Mouse (Mus musculus): Measurements from ENCODE around the gene Atp5f1.

The Atp5f1 gene

DNA sequence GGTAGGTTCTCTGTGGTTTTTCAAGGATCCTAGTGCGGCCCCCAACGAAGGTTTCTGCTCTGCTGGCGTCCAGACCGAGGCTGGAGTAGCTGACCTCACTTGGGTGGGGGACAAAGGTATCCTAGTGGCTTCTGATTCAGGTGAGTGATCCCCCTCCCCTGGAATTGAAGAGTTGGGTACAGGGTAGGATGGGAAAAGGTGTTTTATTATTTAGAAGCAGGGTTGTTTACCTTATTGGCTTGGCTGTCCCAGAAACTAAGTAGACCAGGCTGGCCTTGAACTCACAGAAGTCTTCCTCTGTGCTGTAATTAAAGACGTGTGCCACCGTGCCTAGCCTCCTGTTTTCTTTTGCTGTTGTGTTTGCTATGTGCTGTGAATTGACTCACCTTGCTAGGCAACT is at the start of gene Atp5f1:
TSS of gene Atp5f1 (minus strand) at position 101 of the 400 bp plus-strand sequence.
- in situ Hi-C loops (cut with MboI; ENCODE audit: low pct_unique_long_range_greater_than_20kb in 1 of 2, low sequenced_read_pairs in 2 of 2, unreplicated experiment in 1 of 2), result loop anchor here in 1 of 2 experiments (25.0 kb wide), 1 partner anchor 1377 kb away; the partner anchor contains the start of gene Rbm15

GRCm38 (mm10) chr3:106003360-106003759 is 43.5 kb upstream of the Atp5f1 start:
- in situ Hi-C loops (cut with MboI; ENCODE audit: low pct_unique_long_range_greater_than_20kb in 1 of 2, low sequenced_read_pairs in 2 of 2, unreplicated experiment in 1 of 2), result loop anchor here in 1 of 2 experiments (10.0 kb wide), 1 partner anchor 61 kb away; no protein-coding TSS in a partner anchor

DNA sequence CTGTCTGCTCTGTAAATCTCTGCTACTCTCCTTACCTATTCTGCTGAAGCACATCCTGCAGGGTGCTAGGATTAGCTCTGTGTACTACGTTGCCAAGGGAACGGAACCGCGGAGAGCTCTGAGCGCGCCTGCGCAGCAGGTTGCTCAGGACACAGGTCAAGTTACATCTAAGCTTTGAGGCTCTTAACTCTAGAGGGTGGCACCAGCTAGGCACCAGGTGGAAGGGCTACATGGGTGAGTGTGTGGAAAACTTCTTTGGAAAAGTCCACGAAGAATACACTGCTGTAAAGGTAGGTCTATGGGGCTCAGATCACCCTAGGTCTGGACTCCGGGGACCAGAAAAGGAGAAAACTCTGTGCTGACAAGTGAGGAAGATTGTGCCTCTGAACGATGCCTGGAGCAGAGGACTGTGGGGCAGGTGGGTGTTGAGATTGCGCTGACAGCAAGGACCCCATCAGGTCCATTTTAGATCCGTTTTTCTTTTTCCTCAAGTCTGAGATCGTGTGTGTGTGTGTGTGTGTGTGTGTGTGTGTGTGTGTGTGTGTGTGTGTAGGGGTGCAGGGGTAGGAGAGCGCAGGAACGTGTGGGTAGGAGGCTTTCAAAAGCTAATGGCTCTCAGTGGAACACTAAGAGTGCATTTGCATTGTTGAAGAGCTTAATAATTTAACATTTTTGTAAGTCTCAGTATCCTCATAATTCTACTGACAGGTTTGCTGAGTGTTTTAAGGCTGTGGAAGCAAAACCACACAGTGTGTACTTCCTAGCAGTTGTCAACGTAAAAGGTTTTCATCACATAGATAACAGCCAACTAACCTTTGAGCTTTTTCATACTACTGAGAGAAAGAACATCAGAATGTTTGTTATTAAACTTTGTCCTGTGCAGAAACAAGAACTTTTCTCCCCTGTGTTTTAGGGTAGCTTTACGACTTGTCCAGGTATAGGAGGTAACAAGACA is 41.8 kb upstream of the Atp5f1 start:
- in situ Hi-C loops (cut with MboI; ENCODE audit: low pct_unique_long_range_greater_than_20kb in 1 of 2, low sequenced_read_pairs in 2 of 2, unreplicated experiment in 1 of 2), result loop anchor here in 1 of 2 experiments (10.0 kb wide), 1 partner anchor 63 kb away; no protein-coding TSS in a partner anchor

GRCm38 (mm10) chr3:106000707-106001375 is 40.9 kb upstream of the Atp5f1 start:
- in situ Hi-C loops (cut with MboI; ENCODE audit: low pct_unique_long_range_greater_than_20kb in 1 of 2, low sequenced_read_pairs in 2 of 2, unreplicated experiment in 1 of 2), result loop anchor here in 1 of 2 experiments (10.0 kb wide), 1 partner anchor 64 kb away; no protein-coding TSS in a partner anchor

GRCm38 (mm10) chr3:105994730-105995129 is 34.8 kb upstream of the Atp5f1 start:
- in situ Hi-C loops (cut with MboI; ENCODE audit: low pct_unique_long_range_greater_than_20kb in 1 of 2, low sequenced_read_pairs in 2 of 2, unreplicated experiment in 1 of 2), result loop anchor here (10.0 to 25.0 kb wide), 2 partner anchors 443 to 450 kb away; no protein-coding TSS in a partner anchor

DNA sequence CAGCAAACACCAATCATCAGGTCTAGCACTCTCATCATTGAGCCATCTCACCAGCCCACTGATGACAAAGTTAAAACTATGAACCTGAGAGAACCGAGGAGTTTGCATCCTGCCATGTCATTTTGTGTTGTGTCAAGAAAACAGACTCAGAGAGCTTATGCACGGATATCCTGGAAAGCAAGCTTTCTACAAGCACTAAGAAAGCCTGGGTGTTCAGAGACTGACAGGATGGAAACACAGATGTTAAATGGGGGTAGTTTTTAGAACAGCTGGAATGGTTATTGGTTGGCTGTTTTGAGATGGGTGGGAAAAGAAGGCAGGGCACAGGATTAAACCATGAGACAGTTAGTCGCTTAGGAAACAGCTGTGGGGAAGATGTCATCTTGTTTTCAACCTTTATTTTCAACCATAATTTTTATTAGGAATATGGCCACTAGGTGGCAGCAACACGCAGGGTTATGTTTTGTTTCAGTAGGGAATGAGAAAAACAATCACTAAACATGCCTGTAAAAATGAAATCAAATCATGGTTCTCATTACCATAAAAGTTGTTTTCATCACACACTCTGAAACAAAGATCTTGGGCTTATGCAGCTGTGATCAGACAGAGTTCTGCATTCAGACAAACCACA is 31.9 kb upstream of the Atp5f1 start:
- in situ Hi-C loops (cut with MboI; ENCODE audit: low pct_unique_long_range_greater_than_20kb in 1 of 2, low sequenced_read_pairs in 2 of 2, unreplicated experiment in 1 of 2), result loop anchor here (10.0 to 25.0 kb wide), 2 partner anchors 446 to 453 kb away; no protein-coding TSS in a partner anchor

- in situ Hi-C loops (cut with MboI; ENCODE audit: low pct_unique_long_range_greater_than_20kb in 1 of 2, low sequenced_read_pairs in 2 of 2, unreplicated experiment in 1 of 2), result loop anchor here (10.0 to 25.0 kb wide), 2 partner anchors 448 to 455 kb away; no protein-coding TSS in a partner anchor
Observed at GRCm38 (mm10) chr3:105989611-105990010, 29.7 kb upstream of the Atp5f1 start.

DNA sequence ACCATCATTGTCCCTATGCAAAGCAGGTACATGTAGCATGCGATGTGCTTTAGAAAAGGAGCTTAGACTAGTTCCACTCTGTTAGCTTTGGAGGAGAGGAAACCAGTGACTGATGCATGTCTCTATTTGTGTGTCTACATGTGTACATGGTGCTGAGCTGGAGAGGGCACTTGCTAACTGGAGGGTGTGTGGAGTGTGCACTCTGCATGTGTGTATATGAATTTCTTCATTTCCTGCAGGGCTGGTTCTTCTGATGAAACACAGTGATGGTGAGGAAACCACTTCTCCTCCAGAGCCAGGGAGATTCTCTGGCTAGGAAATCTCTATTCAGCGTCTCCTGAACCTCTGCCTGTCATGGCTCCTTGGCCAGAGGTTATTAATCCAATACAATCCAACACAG is 14.3 kb upstream of the Atp5f1 start:
- in situ Hi-C loops (cut with MboI; ENCODE audit: low pct_unique_long_range_greater_than_20kb in 1 of 2, low sequenced_read_pairs in 2 of 2, unreplicated experiment in 1 of 2), result loop anchor here in 1 of 2 experiments (25.0 kb wide), 1 partner anchor 1363 kb away; the partner anchor contains the start of gene Rbm15

DNA sequence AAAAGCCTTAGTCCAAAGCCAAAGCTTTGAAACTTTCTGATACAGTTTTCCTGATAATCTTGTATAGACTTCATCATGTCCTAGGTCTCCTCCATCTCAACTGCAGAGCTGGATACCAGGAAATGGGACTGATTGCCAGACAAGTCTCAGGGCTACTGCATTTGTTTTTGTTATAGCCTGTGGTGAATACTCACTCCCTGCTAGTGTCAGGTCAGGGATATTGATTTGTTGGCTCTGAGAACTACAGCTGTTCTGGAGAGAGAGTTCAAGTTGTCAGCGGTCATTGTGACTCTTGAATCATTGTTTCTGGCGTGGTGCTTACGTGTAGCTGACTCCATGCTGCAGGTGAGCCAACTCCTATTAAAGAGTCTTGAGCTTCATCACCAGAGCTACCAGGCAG is 13.5 kb upstream of the Atp5f1 start, which contains the start of gene Ovgp1:
TSS of gene Ovgp1 (plus strand) at position 301 of the 400 bp plus-strand sequence.
- in situ Hi-C loops (cut with MboI; ENCODE audit: low pct_unique_long_range_greater_than_20kb in 1 of 2, low sequenced_read_pairs in 2 of 2, unreplicated experiment in 1 of 2), result loop anchor here in 1 of 2 experiments (25.0 kb wide), 1 partner anchor 1364 kb away; the partner anchor contains the start of gene Rbm15

- in situ Hi-C loops (cut with MboI; ENCODE audit: low pct_unique_long_range_greater_than_20kb in 1 of 2, low sequenced_read_pairs in 2 of 2, unreplicated experiment in 1 of 2), result loop anchor here in 1 of 2 experiments (25.0 kb wide), 1 partner anchor 1365 kb away; the partner anchor contains the start of gene Rbm15
Observed at GRCm38 (mm10) chr3:105971831-105972446, 12.0 kb upstream of the Atp5f1 start.

DNA sequence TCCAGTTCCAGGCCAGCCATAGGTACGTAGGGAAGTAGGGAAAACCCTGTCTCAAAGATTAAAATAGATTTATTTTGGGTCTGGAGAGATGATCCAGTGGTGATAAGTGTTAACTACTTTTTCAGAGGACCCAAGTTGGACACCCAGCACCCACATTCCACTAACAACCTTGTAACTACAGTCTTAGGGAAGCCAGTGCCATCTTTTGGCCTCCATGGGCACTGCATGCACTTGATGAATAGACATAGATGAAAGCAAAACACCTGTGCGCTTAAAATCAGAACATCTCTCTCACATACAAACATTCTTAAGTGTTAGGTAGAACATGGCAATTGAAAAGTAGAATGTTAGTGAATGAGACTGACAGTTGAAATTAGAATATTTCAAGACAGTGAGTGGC is 801 bp upstream of the Atp5f1 start:
- in situ Hi-C loops (cut with MboI; ENCODE audit: low pct_unique_long_range_greater_than_20kb in 1 of 2, low sequenced_read_pairs in 2 of 2, unreplicated experiment in 1 of 2), result loop anchor here in 1 of 2 experiments (25.0 kb wide), 1 partner anchor 1377 kb away; the partner anchor contains the start of gene Rbm15

DNA sequence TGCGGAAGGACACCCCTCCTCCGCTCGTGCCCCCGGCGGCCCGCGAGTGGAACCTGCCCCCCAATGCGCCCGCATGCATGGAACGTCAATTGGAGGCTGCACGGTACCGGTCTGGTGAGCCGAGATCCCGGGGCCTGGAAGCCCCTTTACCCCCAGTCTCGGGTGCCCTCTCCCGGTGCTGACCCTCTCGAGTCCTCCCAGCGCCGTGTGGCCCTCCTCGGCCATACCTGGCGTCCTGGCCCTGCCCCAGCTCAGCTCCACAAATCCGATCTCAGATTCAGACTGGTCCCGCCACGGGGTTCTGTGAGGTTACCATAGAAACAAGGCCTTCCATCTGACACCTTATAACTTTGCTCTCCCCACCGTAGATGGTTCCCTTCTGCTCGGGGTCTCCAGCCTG is 314 bp downstream of the Atp5f1 start:
- in situ Hi-C loops (cut with MboI; ENCODE audit: low pct_unique_long_range_greater_than_20kb in 1 of 2, low sequenced_read_pairs in 2 of 2, unreplicated experiment in 1 of 2), result loop anchor here in 1 of 2 experiments (25.0 kb wide), 1 partner anchor 1378 kb away; the partner anchor contains the start of gene Rbm15

DNA sequence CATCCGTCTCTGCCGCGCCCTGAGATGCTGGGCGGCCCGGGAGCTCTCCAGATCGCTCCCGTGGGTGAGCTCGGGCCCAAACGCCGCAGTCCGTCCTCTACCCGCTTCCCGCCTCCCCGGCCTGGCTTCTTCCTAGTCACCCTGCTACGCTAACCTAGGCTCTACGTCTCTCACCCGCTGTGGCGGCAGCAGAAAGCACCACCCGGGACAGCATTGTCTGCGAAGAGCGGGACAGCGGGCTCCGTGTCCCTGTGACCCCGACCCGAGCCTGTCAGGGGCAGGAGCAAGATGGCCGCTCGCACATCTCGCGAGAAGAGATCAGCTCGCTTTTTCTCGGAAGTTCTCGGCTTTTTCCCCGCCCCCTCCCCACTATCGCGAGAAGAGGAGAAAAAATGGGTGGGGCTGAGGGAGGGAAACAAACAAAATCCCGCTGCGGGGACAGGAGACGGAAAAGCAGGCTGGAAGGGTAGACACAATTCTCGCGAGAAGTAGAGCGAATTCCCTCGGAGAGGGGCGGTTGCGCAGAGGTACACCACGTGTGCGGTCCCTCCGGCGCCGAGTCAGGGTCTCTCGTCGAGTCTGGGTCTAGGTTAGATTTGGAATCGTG is 822 bp downstream of the Atp5f1 start, which contains the start of gene Wdr77:
TSS of gene Wdr77 (plus strand) at position 396 of the 607 bp plus-strand sequence.
- in situ Hi-C loops (cut with MboI; ENCODE audit: low pct_unique_long_range_greater_than_20kb in 1 of 2, low sequenced_read_pairs in 2 of 2, unreplicated experiment in 1 of 2), result loop anchor here in 1 of 2 experiments (25.0 kb wide), 1 partner anchor 1378 kb away; the partner anchor contains the start of gene Rbm15

DNA sequence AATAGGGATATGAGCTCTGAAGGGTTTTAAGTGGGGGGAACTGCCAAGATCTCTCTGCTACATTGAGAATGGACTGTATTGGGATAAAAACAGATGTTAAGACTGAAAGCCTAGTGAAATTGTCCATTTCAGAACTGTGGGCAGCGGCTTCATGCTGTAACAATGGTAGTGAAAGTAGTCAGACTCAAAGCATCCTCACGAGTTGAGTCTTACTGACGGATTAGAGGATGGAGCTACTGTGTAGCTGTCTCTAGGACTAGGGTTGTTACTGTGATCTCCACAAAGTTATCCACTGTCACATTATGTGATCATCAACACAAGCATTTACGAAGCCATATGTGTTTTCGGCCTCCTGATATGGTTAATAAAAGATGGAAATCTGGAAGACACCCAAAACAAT is 1.7 kb downstream of the Atp5f1 start:
- in situ Hi-C loops (cut with MboI; ENCODE audit: low pct_unique_long_range_greater_than_20kb in 1 of 2, low sequenced_read_pairs in 2 of 2, unreplicated experiment in 1 of 2), result loop anchor here in 1 of 2 experiments (25.0 kb wide), 1 partner anchor 1379 kb away; the partner anchor contains the start of gene Rbm15

DNA sequence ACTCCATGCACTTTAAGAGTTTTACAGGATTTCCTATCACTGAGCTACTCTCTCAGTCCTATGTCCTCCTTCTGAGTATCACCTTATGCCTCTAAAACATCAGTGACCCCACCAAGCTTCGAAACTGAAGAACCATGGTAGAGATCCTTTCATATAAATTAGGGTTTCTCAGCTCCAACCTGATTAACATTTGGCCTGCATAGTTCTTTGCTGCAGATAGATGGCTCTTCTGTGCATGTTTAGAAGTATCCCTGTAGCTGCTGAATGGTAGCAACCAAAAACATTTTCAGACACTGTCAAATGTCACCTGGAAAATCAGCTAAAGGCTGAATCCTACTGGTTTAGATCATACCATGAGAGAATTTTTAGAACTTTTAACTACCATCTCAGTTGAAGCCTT is 2.7 kb downstream of the Atp5f1 start:
- in situ Hi-C loops (cut with MboI; ENCODE audit: low pct_unique_long_range_greater_than_20kb in 1 of 2, low sequenced_read_pairs in 2 of 2, unreplicated experiment in 1 of 2), result loop anchor here in 1 of 2 experiments (25.0 kb wide), 1 partner anchor 1380 kb away; the partner anchor contains the start of gene Rbm15

DNA sequence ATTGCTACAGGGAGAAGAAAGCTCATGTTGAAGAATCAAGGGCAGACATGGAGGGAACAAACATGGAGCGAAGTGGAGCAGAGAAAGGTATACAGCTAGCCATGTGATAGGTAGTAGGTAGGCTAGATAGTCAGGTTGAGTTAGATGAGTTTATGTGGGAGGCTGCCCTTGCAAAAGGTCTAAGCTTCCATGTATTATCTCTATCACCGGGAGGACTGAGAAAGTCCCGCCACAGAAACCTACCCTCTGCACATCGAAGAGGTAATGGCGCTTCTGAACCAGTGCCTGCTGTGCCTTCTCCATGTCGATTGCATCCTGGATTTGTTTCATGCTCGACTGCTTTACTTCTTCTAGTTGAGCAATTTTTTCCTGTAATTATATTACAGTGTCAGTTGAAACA is 8.6 kb downstream of the Atp5f1 start:
- in situ Hi-C loops (cut with MboI; ENCODE audit: low pct_unique_long_range_greater_than_20kb in 1 of 2, low sequenced_read_pairs in 2 of 2, unreplicated experiment in 1 of 2), result loop anchor here in 1 of 2 experiments (25.0 kb wide), 1 partner anchor 1386 kb away; the partner anchor contains the start of gene Rbm15

GRCm38 (mm10) chr3:105936111-105936510 is 23.8 kb downstream of the Atp5f1 start:
- in situ Hi-C loops (cut with MboI; ENCODE audit: low pct_unique_long_range_greater_than_20kb in 1 of 2, low sequenced_read_pairs in 2 of 2, unreplicated experiment in 1 of 2), result no loop called here
